Mouse (Mus musculus): ENCODE measurements around the gene Ppp1r13b.

Gene Ppp1r13b

GRCm38 (mm10) chr12:111794526-111795179 lies 113.3 kb downstream of the Ppp1r13b start:
- DNase-seq (ENCODE audit: low spot score in 2 of 2): no peak

- no peak for DNase-seq (ENCODE audit: low spot score in 2 of 2)
Measured at GRCm38 (mm10) chr12:111794102-111794501, 113.8 kb downstream of the Ppp1r13b start.

- no peak for DNase-seq (ENCODE audit: low spot score in 2 of 2)
Measured at GRCm38 (mm10) chr12:111791474-111792104, 116.3 kb downstream of the Ppp1r13b start.

- DNase-seq (ENCODE audit: low spot score in 2 of 2): no peak
Measured at GRCm38 (mm10) chr12:111790631-111791030, 117.3 kb downstream of the Ppp1r13b start.

- DNase-seq (ENCODE audit: low spot score in 2 of 2): no peak
Measured at GRCm38 (mm10) chr12:111790090-111790489, 117.8 kb downstream of the Ppp1r13b start.

- DNase-seq (ENCODE audit: low spot score in 2 of 2): no peak
Measured at GRCm38 (mm10) chr12:111787015-111787414, 120.9 kb downstream of the Ppp1r13b start.

GRCm38 (mm10) chr12:111785174-111785573 lies 122.7 kb downstream of the Ppp1r13b start:
- no peak for DNase-seq (ENCODE audit: low spot score in 2 of 2)

GRCm38 (mm10) chr12:111779544-111779943 lies 128.4 kb downstream of the Ppp1r13b start:
- DNase-seq (ENCODE audit: low spot score in 2 of 2): no peak

Measured in natural killer cell, adult 2 months (primary cell).